Mouse (Mus musculus) G1E-ER4 (cell line): ENCODE measurements around the gene Prkcsh. TPM values are rescaled to one million over a fixed set of nuclear protein-coding genes. Genes with fewer than 3 reads are reported as not detected.

Source experiments
- GATA1 ChIP-seq: IDR thresholded peaks from one replicate; pipeline ENCODE4 v1.8.0; 2012; ENCODE audit warnings: low read length, inconsistent platforms
- polyA plus RNA-seq: library from polyadenylated mRNA; stranded (reverse); fragments of >175 nt; gene quantifications from 2 replicates; pipeline ENCODE4 v1.2.3, GENCODE M21; 2012

The Prkcsh gene
- polyA plus RNA-seq, result 177 and 197 TPM in 2 replicates

- TF ChIP-seq GATA1, result no peak
These were observed at the start of gene Prkcsh, which contains the start of gene Ccdc151 for GRCm38 (mm10) chr9:22002194-22003162. Prkcsh (plus strand) TSS chr9:22002806. Ccdc151 (minus strand) TSS chr9:22002634.

GRCm38 (mm10) chr9:21953600-21953999, 49.0 kb upstream of the Prkcsh start:
- TF ChIP-seq GATA1, result no peak

GRCm38 (mm10) chr9:21954635-21955034, 48.0 kb upstream of the Prkcsh start:
- no peak for TF ChIP-seq GATA1

DNA sequence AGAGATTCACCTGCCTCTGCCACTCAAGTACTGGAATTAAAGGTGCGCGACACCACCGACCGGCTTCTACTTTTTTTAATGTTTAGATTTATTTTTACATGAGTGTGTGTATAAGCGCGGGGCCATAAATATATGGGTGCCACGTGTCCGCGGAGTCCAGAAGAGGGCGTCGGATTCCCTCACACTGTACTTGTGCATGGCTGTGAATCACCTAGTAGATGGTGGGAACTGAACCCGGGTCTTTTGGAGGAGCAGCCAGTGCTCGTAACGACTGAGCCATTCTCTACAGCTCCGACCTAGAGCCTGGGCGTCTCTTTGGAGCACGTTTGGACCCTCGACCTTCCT, 47.4 kb upstream of the Prkcsh start:
- no peak for TF ChIP-seq GATA1

- no peak for TF ChIP-seq GATA1
These were observed 46.9 kb upstream of the Prkcsh start, which contains the start of gene Swsap1 for GRCm38 (mm10) chr9:21955570-21956281. Swsap1 (plus strand) TSS chr9:21955755.

DNA sequence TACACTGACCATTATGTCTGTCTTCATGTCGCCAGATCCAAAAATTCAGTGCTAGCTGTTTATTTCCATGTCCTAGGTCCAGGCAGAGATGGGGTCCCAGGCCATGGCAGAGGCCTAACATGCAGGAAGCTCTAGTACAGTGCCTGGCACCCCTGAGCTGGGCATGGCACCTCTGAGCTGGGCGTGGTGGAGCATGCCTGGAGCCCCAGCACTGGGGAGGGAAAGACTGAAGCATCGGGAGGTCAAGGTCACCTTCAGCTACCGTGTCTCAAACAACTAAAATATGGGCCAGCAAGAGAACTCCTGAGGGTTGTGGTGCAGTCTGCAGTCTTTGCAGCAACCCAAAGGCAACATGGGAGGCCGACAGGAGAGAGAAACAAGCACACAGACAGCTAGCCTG, 44.2 kb upstream of the Prkcsh start:
- no peak for TF ChIP-seq GATA1

DNA sequence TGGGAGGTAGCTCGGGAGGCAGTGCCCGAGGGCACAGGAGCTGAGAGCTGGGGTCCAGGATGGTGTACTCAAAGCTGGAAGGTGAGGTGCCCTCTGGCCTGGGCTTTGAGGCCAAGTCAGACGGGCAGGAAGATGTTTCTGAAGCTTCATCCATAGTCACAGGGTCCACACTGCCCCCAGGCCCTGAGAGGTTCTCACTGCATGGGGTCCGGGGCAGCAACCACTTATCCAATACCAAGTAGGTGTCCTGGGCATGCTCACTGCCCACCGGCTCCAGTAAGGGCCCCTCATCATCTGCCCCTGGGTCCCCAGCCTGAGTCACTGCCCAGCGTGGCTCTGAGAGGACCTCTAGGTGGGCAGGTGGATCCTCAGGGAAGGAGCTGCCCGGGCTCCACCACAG, 43.4 kb upstream of the Prkcsh start:
- no peak for TF ChIP-seq GATA1

DNA sequence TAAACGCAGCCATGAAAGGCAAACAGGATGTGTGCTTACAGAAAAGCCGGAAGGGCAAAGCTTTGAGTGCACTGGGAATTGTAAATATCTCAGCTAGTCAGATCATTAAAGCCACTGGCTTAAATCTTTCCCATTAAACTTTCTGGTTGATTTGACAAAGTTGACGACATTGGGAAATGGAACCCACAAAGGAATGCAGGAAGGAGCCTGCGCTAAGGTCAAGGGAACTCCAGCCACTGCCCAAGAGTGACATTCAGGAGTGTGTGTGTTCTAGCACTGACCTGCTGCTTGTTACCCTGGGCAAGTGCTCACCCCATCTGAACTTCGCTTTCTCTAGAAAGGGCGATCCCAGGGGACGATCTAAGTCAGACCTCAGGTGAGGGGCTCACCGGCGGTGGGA, 42.5 kb upstream of the Prkcsh start:
- TF ChIP-seq GATA1, result no peak

- TF ChIP-seq GATA1, result no peak
These were observed 41.9 kb upstream of the Prkcsh start for GRCm38 (mm10) chr9:21960558-21961208.

DNA sequence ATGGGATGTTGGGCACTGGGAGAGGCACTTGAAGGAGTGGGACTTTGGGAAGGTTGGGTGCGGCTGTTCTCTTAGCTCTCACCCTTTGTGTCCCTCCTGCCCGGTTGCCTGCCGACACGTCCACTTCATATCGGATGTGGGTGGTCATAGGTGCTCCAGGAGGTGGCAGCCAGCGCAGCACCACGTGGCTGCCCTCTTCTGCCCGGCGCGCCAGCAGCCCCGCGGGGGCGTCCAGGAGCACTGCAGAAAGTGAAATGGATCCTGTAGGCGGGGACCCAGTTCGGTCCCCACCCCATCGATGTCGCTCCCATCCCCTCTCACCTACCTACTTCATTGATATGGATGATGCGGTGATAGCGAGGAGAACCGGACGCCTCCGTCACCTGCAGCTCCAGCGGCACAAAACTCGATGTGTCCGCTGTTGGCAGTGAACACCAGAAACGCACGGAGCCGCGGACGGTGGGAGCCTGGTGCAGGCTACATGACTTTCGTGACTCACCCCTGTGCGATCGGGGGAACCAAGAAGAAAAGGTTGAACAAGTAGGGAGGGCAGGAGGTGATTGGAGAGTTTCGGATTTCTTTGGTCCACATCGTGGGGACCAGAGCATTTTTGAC, 41.1 kb upstream of the Prkcsh start:
- no peak for TF ChIP-seq GATA1

- no peak for TF ChIP-seq GATA1
These were observed 40.6 kb upstream of the Prkcsh start for GRCm38 (mm10) chr9:21962010-21962409.

- TF ChIP-seq GATA1, result peak; percentile 49
These were observed 40.1 kb upstream of the Prkcsh start for GRCm38 (mm10) chr9:21962416-21963059.

- no peak for TF ChIP-seq GATA1
These were observed 39.2 kb upstream of the Prkcsh start, which contains the start of gene Epor for GRCm38 (mm10) chr9:21963417-21963816. Epor (minus strand) TSS chr9:21963506.

- TF ChIP-seq GATA1, result no peak
These were observed 33.7 kb upstream of the Prkcsh start for GRCm38 (mm10) chr9:21968883-21969282.

GRCm38 (mm10) chr9:21969304-21969703, 33.3 kb upstream of the Prkcsh start:
- no peak for TF ChIP-seq GATA1
